Mouse (Mus musculus) left cerebral cortex, postnatal 10 days (tissue): Measurements from ENCODE around the gene Cog4. TPM values are rescaled to one million over a fixed set of nuclear protein-coding genes. Genes with fewer than 3 reads are reported as not detected.
"Not testable (repeated sequence)": the region's sequence is repeated elsewhere in the genome, so short reads cannot be mapped to it uniquely, and the experiment has no call there.

ENCODE experiments used
- DNase-seq, 2 experiments: peaks; one replicate each; pipeline ENCODE4 v3.0.0; 2021 to 2022; ENCODE audit warnings: low spot score in 2 of 2, mixed read lengths in 1 of 2; ENCODE audit errors: extremely low spot score in 1 of 2
- intact Hi-C: fragments of 180-260 bp; cut with DNase I; formaldehyde crosslinking; loops from one replicate; pipeline ENCODE4 v1.15.1; 2025
- total RNA-seq, 2 experiments: library from RNA; stranded (reverse); gene quantifications; 2 replicates each; pipeline ENCODE4 v1.2.3; 2021

Cog4 gene
- total RNA-seq, 2 experiments from 2014 or later: 50.8 to 59.0 TPM

DNA sequence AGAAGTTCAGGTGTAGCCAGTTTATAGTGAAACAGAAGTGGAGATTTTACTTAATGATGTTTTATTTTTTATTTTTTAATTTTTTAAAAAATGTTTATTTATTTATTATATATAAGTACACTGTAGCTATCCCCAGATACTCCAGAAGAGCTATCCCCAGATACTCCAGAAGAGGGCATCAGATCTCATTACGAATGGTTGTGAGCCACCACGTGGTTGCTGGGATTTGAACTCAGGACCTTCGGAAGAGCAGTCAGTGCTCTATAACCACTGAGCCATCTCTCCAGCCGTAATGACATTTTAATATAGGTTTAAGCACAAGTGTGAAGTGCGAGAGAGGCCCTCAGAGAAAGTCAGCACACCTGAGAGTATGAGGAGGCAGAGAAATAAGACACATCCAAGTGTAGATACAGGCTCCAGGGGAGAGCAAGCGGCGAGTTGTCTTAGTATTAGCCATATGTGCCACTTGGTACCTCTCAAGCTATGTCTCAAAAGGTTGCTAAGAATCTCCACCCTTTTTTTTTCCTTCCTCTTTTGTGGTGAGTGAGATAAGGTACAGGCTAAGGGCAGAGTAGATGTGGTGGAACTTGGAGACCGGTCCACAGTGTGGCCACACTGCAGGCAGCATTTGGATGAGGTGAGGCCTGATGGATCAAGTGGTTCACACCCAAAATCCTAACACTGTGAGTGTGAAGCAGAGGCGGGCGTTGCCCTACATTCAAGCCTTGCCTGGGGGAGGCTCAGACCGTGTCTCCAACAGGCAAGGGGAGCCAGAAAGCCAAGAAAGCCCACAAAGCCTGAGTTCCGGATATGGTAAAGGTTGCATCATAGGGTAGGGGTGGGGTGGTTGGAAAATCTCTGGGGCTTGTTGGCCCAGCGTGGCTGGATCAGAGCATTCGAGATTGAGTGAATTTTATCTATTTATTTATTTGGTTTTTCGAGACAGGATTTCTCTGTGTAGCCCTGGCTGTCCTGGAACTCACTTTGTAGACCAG is 65.5 kb downstream of the Cog4 start:
- intact Hi-C loops: no loop called here
- no peak for DNase-seq

- intact Hi-C loops: no loop called here
- DNase-seq: peak in 1 of 2 experiments; percentile 59
Measured at GRCm38 (mm10) chr8:110917415-110917814, 71.0 kb downstream of the Cog4 start.

DNA sequence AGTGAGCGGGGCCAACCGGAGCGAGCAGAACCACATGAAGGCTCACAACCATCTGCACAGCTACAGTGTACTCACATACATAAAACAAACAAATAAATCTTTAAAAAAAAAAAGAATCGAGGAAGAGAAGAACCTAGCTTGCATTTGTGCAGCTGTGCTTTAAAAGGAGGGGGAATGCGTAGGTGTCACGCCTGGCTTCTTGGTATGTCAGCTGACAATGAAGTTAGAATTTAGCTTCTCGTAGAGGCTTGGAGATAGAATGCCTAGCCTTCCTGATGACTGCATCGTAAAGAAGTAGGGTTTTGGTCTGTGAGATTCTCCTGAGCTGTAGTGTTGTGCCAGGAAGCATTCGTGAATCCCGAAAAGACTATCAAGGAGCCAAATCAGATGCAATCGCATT is 71.6 kb downstream of the Cog4 start:
- intact Hi-C loops: loop anchor here (2.0 kb wide), 1 partner anchor 53 kb away; no protein-coding TSS in a partner anchor
- DNase-seq: no peak

GRCm38 (mm10) chr8:110918460-110918859 is 72.1 kb downstream of the Cog4 start:
- DNase-seq: no peak
- intact Hi-C loops: loop anchor here (2.0 kb wide), 1 partner anchor 52 kb away; no protein-coding TSS in a partner anchor

- peak; percentile 92 to 93 for DNase-seq
- intact Hi-C loops: loop anchor here (2.0 kb wide), 1 partner anchor 51 kb away; no protein-coding TSS in a partner anchor
Measured at GRCm38 (mm10) chr8:110919341-110920031, 73.1 kb downstream of the Cog4 start, which contains the start of gene St3gal2. St3gal2 (plus strand) TSS chr8:110919922.

DNA sequence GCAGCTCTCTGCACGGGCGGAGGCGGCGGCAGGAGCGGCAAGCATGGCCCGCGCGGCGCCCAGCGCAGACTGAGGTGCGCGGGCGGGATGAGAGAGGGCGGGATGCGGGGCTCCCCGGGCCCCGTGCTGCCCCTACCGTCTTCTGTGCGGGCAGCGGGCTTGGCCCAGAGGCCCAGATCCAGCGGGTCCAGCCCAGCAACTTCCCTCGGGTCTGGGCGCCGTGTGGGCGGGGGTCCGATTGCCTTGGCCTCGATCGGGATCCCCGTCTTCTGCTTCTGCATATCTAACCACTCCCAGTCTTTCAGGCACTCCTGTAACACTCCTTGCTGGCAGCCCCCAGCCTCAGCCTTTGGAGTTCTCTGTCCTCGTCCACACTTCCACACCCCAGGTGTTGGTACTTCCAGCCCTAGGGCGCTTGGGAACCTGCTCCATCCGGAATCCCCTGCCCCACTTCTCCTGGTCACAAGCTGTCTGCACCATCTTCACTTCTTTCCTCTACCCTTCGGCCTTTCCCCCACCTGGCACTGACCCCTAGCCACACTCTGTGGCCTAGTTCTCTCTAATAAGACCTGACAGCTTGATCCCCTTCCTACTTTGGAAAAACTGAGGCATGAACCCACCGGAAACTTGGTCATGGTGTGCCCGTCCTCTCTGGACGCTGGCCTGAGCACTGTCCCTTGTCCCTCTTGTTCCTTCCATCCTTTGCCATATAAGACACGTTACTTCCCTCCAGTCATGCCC is 73.8 kb downstream of the Cog4 start:
- no peak for DNase-seq
- intact Hi-C loops: no loop called here

- no peak for DNase-seq
- intact Hi-C loops: no loop called here
Measured at GRCm38 (mm10) chr8:110920773-110921277, 74.4 kb downstream of the Cog4 start.

- intact Hi-C loops: no loop called here
Measured at GRCm38 (mm10) chr8:110921492-110922230, 75.3 kb downstream of the Cog4 start.

DNA sequence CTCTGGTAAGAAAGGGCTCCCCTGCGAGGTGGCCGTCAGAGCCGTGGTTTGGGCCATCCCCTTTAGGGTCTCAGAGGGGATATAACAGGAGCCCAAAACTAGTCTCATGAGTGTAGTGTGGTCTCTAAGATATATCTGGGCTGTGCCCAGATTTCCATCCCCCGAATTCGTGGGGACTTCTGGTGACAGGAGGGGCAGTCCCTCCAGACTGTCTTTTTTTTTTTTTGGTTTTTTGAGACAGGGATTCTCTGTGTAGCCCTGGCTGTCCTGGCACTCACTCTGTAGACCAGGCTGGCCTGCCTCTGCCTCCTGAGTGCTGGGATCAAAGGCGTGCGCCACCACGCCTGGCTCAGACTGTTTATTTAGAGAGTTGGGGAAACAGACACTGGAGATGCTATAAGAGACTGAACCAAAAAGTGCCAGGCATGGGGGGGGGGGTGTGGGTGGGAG is 79.3 kb downstream of the Cog4 start:
- intact Hi-C loops: no loop called here
- DNase-seq: no peak

More at GRCm38 (mm10) chr8:110921492-110922230, 75.3 kb downstream of the Cog4 start:
- DNase-seq: peak in 1 of 2 experiments; percentile 66

DNA sequence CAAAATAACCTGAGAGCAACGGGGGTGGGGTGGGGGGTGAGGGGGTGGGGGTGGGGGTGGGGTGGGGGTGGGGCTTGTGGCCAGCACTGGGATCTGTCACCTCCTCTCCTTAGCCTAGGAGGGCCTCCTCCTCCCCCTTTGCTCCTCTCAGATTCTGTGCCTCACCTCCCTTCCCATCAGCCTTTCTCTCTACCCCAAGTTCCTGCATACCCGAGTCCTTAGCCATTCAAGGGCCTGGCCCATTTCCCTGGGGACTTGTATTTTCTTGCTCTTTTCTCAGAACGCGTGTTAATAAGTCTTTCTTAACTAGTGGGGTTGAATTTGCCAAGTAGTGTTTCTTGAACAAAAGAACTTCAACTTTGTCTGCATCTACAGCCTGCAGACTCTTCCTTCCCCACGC is 80.3 kb downstream of the Cog4 start:
- intact Hi-C loops: no loop called here
- no peak for DNase-seq

GRCm38 (mm10) chr8:110928435-110928834 is 82.0 kb downstream of the Cog4 start:
- no peak for DNase-seq
- intact Hi-C loops: no loop called here

- intact Hi-C loops: no loop called here
- DNase-seq: no peak
Measured at GRCm38 (mm10) chr8:110929066-110929465, 82.7 kb downstream of the Cog4 start.

DNA sequence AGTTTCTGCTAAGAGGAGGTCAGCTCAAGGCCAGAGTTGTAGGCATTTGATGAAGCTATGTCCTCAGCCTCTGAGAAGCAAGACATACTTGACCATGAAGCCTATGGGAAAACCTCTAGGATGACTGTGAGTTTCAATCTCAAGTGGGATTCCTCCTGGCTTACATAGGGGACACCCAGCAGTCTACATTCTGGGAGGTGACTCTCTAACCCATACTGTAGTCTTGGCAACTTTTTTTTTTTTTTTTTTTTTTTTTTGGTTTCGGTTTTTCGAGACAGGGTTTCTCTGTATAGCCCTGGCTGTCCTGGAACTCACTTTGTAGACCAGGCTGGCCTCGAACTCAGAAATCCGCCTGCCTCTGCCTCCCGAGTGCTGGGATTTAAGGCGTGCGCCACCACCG is 83.3 kb downstream of the Cog4 start:
- DNase-seq, intact Hi-C loops: not testable (repeated sequence)

GRCm38 (mm10) chr8:110931176-110931939 is 85.0 kb downstream of the Cog4 start:
- DNase-seq: peak in 1 of 2 experiments; percentile 83
- intact Hi-C loops: no loop called here
